Mouse (Mus musculus): ENCODE measurements around the gene Cyp4a29.
"Not testable (repeated sequence)": the region's sequence is repeated elsewhere in the genome, so short reads cannot be mapped to it uniquely, and the experiment has no call there.

Cyp4a29 gene

DNA sequence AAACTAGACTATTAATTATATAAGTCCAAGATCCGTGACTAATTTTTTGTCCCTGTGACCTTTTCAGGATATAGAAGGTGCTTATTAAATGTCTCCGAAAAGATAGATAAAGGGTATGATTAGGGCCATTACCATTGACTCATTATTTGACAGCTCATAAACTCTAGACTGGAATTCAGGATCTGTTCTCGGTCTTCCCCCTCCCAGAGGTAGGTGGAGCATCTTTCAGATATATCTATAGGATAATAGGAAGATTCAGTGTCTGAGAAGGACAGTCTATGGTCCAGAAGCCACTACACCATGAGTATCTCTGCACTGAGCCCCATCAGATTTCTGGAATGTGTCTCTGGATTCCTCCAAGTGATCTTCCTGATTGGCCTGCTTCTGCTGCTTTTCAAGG, at the start of gene Cyp4a29:
Cyp4a29 (plus strand) TSS at position 301 of the 400 bp plus-strand sequence.
- DNase-seq = no peak

- not testable (repeated sequence) for DNase-seq
Measured at GRCm38 (mm10) chr4:115232901-115233300, 9.0 kb upstream of the Cyp4a29 start.

DNA sequence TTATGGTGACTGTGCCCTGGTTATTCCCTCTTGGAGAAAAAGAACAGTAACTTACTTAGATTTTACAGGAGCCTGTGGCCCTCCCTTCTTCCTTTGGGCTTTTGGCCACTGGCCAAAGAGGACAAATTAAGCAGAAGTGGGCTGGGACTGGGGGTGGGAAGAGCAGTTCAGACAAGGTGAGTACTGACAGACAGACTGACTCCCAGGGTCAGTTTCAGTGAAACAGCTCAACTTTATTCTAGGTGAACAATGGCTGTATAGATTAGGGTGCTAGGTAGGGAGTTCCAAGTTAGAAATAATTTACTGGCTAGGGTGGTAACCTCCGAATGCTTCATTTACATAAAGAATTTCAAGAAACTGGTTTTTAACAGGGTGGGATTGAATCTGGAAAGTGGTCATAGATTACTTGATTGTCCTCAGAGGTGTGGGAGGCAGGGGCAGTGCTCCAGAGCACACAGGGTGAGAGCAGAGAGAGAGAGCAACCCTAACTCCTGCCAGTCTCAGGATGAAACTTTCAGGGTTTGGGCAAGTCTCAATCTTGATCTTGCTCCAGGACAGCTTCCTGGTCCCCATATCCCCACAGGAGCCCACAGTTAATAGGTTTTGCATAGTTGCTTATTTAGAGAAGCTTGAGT, 5.3 kb upstream of the Cyp4a29 start:
- DNase-seq = no peak

DNA sequence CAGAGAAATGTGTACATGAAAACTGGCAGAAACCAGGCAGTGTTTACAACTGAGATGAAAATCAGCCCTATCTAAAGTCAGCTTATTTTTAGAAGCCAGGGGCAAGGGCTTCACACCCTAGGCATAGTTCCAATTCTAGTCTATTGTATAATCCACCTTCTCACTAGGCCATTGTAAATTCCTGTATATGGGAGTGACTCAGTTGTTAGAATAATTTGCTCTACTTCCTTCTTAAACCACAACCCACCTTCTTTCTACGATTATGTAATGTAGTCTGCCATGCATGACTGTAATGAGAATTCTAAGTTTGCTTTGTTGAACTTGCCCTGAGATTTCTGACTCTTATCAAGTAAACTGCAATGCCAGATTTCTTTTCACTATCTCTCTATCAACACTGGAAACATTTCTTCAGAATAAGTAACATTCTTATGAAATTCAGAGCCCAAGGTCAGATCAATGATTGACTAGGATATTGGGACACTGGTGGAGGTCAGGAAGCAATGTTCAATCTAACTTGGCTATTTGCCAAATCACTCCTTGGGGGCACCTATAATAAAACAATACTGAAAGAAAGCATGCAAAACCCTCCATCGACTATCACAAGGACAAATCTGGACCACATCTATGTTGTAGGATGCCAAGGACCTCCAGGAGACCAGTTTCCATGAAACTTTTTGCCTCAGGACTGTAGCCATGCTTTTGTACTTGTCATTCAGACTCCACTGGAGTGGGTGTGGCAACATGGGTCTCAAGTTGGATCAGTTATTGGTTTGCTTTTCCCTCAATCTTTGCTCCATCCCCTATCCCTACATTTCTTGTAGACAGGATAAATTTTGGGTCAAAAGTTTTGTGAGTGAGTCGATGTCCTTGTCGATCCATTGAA, 23.0 kb downstream of the Cyp4a29 start:
- not testable (repeated sequence) for DNase-seq

DNA sequence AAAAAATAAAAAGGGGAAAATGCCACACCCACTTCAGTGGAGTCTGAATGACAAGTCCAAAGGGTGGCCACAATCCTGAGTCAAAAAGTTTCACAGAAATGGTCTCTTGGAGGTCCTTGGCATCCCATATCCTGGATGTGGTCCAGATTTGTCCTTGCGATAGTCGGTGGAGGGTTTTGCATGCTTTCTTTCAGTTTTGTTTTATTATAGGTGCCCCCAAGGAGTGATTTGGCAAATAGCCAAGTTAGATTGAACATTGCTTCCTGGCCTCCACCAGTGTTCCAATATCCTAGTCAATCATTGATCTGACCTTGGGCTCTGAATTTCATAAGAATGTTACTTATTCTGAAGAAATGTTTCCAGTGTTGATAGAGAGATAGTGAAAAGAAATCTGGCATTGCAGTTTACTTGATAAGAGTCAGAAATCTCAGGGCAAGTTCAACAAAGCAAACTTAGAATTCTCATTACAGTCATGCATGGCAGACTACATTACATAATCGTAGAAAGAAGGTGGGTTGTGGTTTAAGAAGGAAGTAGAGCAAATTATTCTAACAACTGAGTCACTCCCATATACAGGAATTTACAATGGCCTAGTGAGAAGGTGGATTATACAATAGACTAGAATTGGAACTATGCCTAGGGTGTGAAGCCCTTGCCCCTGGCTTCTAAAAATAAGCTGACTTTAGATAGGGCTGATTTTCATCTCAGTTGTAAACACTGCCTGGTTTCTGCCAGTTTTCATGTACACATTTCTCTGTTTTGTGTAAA, 36.5 kb downstream of the Cyp4a29 start:
- DNase-seq = not testable (repeated sequence)

- no peak for DNase-seq
Measured at GRCm38 (mm10) chr4:115280342-115280741, 38.5 kb downstream of the Cyp4a29 start.

- peak; percentile 12 for DNase-seq
Measured at GRCm38 (mm10) chr4:115280779-115281178, 38.9 kb downstream of the Cyp4a29 start.

- DNase-seq = peak; percentile 55
Measured at GRCm38 (mm10) chr4:115281231-115281767, 39.4 kb downstream of the Cyp4a29 start.

DNA sequence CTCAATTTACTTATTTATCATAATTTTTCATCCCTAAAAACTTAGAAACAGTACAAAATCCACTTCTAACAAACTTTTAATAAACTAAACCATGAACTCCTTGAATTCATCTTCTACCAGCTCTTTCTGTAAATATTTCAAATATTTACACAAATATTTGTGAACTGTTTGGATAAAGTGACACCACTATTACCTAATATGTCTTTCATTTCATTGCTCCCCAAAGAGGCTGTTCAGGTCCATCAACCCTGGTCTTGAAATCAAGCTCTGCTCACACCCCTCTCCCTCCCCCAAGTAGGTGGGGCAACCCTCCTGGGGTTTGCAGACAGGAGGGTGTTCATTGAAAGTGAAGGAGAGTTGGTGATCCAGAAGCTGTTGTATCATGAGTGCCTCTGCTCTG, 56.9 kb downstream of the Cyp4a29 start, which contains the start of gene Cyp4a12a:
Cyp4a12a (plus strand) TSS at position 301 of the 400 bp plus-strand sequence.
- not testable (repeated sequence) for DNase-seq
